Mouse (Mus musculus): ENCODE measurements around the gene Pcmt1. TPM values are rescaled to one million over a fixed set of nuclear protein-coding genes. Genes with fewer than 3 reads are reported as not detected.

Pcmt1 gene
- polyA plus RNA-seq, 2 experiments: 66.5 to 125 TPM

DNA sequence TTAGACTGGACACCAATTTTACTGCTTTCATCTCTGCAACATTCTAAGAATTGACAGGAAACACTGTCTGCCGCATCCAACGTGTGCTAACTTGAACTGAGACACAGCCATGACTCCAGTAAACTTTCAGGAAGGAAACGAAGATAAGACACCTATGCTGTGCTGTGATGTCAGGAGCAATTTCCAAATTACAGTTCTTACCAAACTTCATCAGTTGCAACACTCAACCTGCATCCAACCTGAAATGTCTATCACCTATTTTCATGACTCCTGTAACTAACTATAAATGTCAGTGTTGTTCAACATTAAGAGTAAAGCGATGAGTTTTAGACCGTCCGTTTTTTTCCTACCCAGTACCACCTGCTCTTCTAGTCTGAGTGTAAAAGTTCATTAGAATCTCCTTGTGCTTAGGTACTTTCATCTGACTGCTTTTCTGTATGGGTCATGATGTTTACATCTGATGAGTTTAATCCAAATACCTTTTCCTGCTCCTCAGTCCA, 16.9 kb downstream of the Pcmt1 start:
- Histone ChIP-seq H3K27me3 (ENCODE audit: control insufficient read depth, insufficient read depth, low read length) (no peaks in the 10 kb centered on the region), H3K27ac (replicated peaks; ENCODE audit: low read depth, low read length) (peak overlapping the region; percentile 82; the same call in 1 of the 2 replicates), H3K36me3 (ENCODE audit: control insufficient read depth, insufficient read depth, low read length) (0 out of 2 replicates have a peak, but pooled peaks cover under 1% of the 10 kb centered on the region), H3K9ac (ENCODE audit: low read depth, low read length, severe bottlenecking) (peak overlapping the region; percentile 85; the same call in 1 of the 2 replicates), H3K4me3 (replicated peaks; ENCODE audit: low read length) (peak overlapping the region; percentile 76), H3K9me3 (ENCODE audit: control insufficient read depth, low read length) (no peaks in the 10 kb centered on the region), H3K4me1 (ENCODE audit: control insufficient read depth, insufficient read depth, low read length) (peaks cover 9% of the 10 kb centered on the region), H3K4me2 (replicated peaks; ENCODE audit: low read depth, low read length, severe bottlenecking) (peak overlapping the region; percentile 92)
- TF ChIP-seq POLR2A (IDR thresholded peaks at IDR 0.05; ENCODE audit: borderline replicate concordance, extremely low read depth, insufficient read depth, insufficient read length): no peak
- DNase-seq (ENCODE audit: low spot score) (no peak), ATAC-seq (ENCODE audit: low FRiP score, low read depth) (no peak)
- WGBS: 59% methylated on average over 6 of the region's 6 CpGs

DNA sequence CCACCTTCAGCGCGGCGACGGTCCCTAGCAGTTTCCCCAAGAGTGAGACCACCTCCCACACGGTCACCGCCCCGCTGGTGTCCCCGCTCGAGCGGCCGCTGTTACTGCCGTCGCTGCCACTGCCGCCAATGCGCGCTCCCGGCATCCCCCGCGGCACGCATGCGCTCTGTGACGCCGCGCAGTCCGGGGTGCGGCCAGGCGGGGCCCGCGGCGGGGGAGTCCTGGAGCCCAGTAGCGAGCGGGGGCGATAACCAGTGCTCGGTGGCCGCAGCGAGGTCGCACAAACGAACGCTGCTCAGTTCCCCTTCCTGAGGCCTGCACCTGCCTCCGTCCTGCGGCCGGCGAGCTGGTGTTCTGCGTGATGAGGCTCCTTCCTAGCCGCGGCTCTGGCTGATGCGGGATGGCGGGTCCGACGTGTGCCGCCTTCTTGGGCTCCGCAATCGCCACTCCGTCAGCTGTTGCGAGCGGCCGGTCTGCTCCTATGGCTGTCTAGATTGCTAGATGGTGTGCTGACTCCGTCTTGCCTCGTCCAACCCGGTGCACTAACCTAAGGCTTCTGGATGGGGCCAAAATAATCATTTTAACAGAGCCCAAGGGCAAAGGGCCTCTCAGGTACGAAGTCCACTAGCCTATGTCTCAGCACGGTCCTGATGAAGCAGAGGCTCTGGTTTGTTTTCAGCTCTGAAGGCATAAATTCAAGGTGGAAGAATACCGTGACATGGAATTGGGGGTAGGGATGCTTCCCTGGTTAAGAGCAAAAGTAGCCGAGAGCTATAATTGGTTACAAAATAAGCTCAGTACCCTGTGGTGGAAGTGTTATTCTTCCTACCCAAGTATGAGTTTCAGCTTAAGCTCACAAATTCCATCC, 17.5 kb downstream of the Pcmt1 start:
- Histone ChIP-seq H3K27me3 (ENCODE audit: control insufficient read depth, insufficient read depth, low read length) (no peaks in the 10 kb centered on the region), H3K4me1 (ENCODE audit: control insufficient read depth, insufficient read depth, low read length) (peaks cover 9% of the 10 kb centered on the region), H3K9me3 (ENCODE audit: control insufficient read depth, low read length) (no peaks in the 10 kb centered on the region), H3K4me2 (replicated peaks; ENCODE audit: low read depth, low read length, severe bottlenecking) (peak overlapping the region; percentile 92), H3K4me3 (replicated peaks; ENCODE audit: low read length) (peak overlapping the region; percentile 76), H3K9ac (ENCODE audit: low read depth, low read length, severe bottlenecking) (peak overlapping the region; percentile 85), H3K27ac (replicated peaks; ENCODE audit: low read depth, low read length) (peak overlapping the region; percentile 82), H3K36me3 (ENCODE audit: control insufficient read depth, insufficient read depth, low read length) (0 out of 2 replicates have a peak, but pooled peaks cover 3% of the 10 kb centered on the region)
- WGBS: under 1% methylated on average over 59 of the region's 64 CpGs
- TF ChIP-seq POLR2A (IDR thresholded peaks at IDR 0.05; ENCODE audit: borderline replicate concordance, extremely low read depth, insufficient read depth, insufficient read length): peak; percentile 82; the same call in 1 of the 2 replicates
- peak; percentile 91 for ATAC-seq (ENCODE audit: low FRiP score, low read depth)
- peak; percentile 85 for DNase-seq (ENCODE audit: low spot score)

DNA sequence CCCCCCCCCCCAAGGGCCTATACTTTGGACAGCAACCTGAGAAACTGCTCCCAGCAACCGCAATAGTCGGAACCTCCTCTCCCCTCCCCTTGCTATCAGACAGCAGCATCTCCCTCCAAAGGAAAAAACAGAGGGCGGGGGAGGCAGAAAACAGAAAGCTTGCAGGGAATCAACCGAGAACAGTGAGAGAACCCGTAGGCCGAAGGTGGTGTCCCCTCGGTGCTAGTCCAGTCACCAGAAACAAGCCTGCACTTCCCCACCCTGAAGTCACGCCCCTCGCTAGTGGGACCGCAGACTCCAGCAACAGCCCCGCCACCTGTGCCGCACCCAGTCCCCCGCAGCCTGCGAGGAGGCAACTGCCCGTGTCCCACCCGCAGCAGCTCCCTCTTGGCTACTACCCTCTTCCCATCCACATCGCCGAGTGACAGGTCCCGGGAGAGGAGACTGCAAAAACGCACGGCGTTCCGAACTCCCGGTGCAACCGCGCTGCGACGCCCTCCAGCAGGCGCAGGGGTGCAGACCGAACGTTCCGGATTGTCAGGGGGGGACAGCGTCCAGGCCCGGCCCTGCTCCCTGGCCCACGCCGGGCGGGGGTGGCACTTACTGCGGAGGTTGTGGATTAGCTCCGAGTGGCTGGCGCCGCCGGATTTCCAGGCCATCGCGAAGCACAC, 18.3 kb downstream of the Pcmt1 start:
- Histone ChIP-seq H3K4me1 (ENCODE audit: control insufficient read depth, insufficient read depth, low read length) (peaks cover 4% of the 10 kb centered on the region; the same call in 1 of the 2 replicates), H3K4me3 (replicated peaks; ENCODE audit: low read length) (peak overlapping the region; percentile 76), H3K4me2 (replicated peaks; ENCODE audit: low read depth, low read length, severe bottlenecking) (peak overlapping the region; percentile 92), H3K27ac (replicated peaks; ENCODE audit: low read depth, low read length) (peak overlapping the region; percentile 82), H3K36me3 (ENCODE audit: control insufficient read depth, insufficient read depth, low read length) (0 out of 2 replicates have a peak, but pooled peaks cover 3% of the 10 kb centered on the region), H3K9me3 (ENCODE audit: control insufficient read depth, low read length) (no peaks in the 10 kb centered on the region), H3K27me3 (ENCODE audit: control insufficient read depth, insufficient read depth, low read length) (no peaks in the 10 kb centered on the region), H3K9ac (ENCODE audit: low read depth, low read length, severe bottlenecking) (peak overlapping the region; percentile 85)
- peak; percentile 71 for ATAC-seq (ENCODE audit: low FRiP score, low read depth)
- TF ChIP-seq POLR2A (IDR thresholded peaks at IDR 0.05; ENCODE audit: borderline replicate concordance, extremely low read depth, insufficient read depth, insufficient read length): no peak
- under 1% methylated on average over 43 of the region's 44 CpGs for WGBS
- peak; percentile 44 for DNase-seq (ENCODE audit: low spot score)

DNA sequence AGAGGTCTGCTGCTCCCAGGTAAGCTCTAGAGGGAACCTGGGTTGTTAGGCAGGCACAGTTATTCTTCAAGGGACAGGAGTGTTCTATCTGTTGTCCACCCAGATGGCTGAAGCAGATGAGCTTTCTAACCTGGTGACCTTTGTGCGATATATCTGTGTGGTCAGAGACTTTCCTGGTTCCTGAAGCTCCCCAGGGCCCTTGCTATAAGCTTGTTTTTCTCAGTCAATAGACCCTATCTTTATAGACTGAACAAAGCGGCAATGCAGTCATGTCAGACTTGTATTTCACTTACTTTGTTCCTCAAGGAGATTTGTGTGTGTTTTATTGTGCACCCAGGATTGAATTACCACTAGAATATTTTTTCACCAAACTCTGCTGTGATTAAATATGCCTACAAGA, 29.9 kb downstream of the Pcmt1 start:
- H3K36me3 ChIP-seq (ENCODE audit: control insufficient read depth, insufficient read depth, low read length): peaks cover 24% of the 10 kb centered on the region
- TF ChIP-seq POLR2A (IDR thresholded peaks at IDR 0.05; ENCODE audit: borderline replicate concordance, extremely low read depth, insufficient read depth, insufficient read length): no peak
- no peak for ATAC-seq (ENCODE audit: low FRiP score, low read depth)
- no peaks in the 10 kb centered on the region for H3K27me3 ChIP-seq (ENCODE audit: control insufficient read depth, insufficient read depth, low read length)
- H3K4me1 ChIP-seq (ENCODE audit: control insufficient read depth, insufficient read depth, low read length): no peaks in the 10 kb centered on the region
- no peak overlapping the region for H3K4me2 ChIP-seq (replicated peaks; ENCODE audit: low read depth, low read length, severe bottlenecking)
- no peak overlapping the region for H3K9ac ChIP-seq (ENCODE audit: low read depth, low read length, severe bottlenecking)
- H3K4me3 ChIP-seq (replicated peaks; ENCODE audit: low read length): no peak overlapping the region
- WGBS: 84% methylated on average over 2 of the region's 2 CpGs
- no peak for DNase-seq (ENCODE audit: low spot score)
- no peak overlapping the region for H3K27ac ChIP-seq (replicated peaks; ENCODE audit: low read depth, low read length)
- no peaks in the 10 kb centered on the region for H3K9me3 ChIP-seq (ENCODE audit: control insufficient read depth, low read length)

DNA sequence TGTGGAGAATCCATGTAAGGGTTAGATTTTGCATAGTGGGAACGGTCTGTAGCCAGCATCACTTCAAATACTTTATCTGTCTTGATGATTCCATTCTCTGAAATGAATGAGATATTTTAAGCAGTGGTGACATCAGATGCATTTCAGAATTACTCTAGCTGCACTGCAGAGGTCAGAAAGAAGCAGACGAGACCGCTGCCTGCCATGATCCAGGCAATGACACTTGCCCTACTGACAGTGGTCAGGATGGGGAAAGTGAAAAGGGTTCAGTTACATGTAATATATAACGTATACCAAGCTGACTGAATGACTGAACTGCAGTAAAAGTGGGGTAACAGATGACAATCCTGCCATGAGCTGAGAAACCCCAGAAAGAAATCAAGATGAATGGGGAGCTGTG, 31.9 kb downstream of the Pcmt1 start:
- WGBS: 89% methylated on average over 4 of the region's 4 CpGs
- Histone ChIP-seq H3K4me3 (replicated peaks; ENCODE audit: low read length) (no peak overlapping the region), H3K4me1 (ENCODE audit: control insufficient read depth, insufficient read depth, low read length) (no peaks in the 10 kb centered on the region), H3K4me2 (replicated peaks; ENCODE audit: low read depth, low read length, severe bottlenecking) (no peak overlapping the region), H3K36me3 (ENCODE audit: control insufficient read depth, insufficient read depth, low read length) (peaks cover 33% of the 10 kb centered on the region), H3K27me3 (ENCODE audit: control insufficient read depth, insufficient read depth, low read length) (no peaks in the 10 kb centered on the region), H3K9ac (ENCODE audit: low read depth, low read length, severe bottlenecking) (no peak overlapping the region), H3K27ac (replicated peaks; ENCODE audit: low read depth, low read length) (no peak overlapping the region), H3K9me3 (ENCODE audit: control insufficient read depth, low read length) (no peaks in the 10 kb centered on the region)
- ATAC-seq (ENCODE audit: low FRiP score, low read depth) (no peak), DNase-seq (ENCODE audit: low spot score) (no peak)
- TF ChIP-seq POLR2A (IDR thresholded peaks at IDR 0.05; ENCODE audit: borderline replicate concordance, extremely low read depth, insufficient read depth, insufficient read length): no peak
